Mouse (Mus musculus) testis, adult 2 months (tissue): ENCODE results near the gene Mybph. TPM values are rescaled to one million over a fixed set of nuclear protein-coding genes. Genes with fewer than 3 reads are reported as not detected.

ENCODE experiments used
- H3K27ac ChIP-seq: fragments of 200-500 bp; 2 replicates; pipeline ENCODE4 v1.5.1; 2012; ENCODE audit warnings: low read depth, low read length; ENCODE audit not compliant: control insufficient read depth, insufficient read depth
- H3K27me3 ChIP-seq: fragments of 200-500 bp; 2 replicates; pipeline ENCODE4 v1.6.1; 2012; ENCODE audit warnings: mild to moderate bottlenecking, low read length, moderate library complexity; ENCODE audit not compliant: control insufficient read depth, insufficient read depth
- H3K36me3 ChIP-seq: fragments of 200-500 bp; 2 replicates; pipeline ENCODE4 v1.6.1; 2012; ENCODE audit warnings: mild to moderate bottlenecking, low read length; ENCODE audit not compliant: control insufficient read depth, insufficient read depth
- H3K4me1 ChIP-seq: fragments of 200-500 bp; 2 replicates; pipeline ENCODE4 v1.6.1; 2012; ENCODE audit warnings: low read length; ENCODE audit not compliant: control insufficient read depth, insufficient read depth
- H3K4me3 ChIP-seq: fragments of 200-500 bp; 2 replicates; pipeline ENCODE4 v1.5.1; 2012; ENCODE audit warnings: low read depth, mild to moderate bottlenecking, low read length, moderate library complexity, mixed read lengths; ENCODE audit not compliant: control insufficient read depth
- CTCF ChIP-seq: fragments of 200-500 bp; IDR thresholded peaks from 2 replicates; pipeline ENCODE4 v1.5.1; 2012; ENCODE audit warnings: low read depth, mild to moderate bottlenecking, inconsistent platforms, low read length, moderate library complexity; ENCODE audit not compliant: control insufficient read depth, insufficient read depth, insufficient replicate concordance
- POLR2A ChIP-seq: fragments of 200-500 bp; IDR thresholded peaks from 2 replicates; pipeline ENCODE4 v1.6.1; 2012; ENCODE audit warnings: low read depth, mild to moderate bottlenecking, inconsistent platforms, low read length, moderate library complexity; ENCODE audit not compliant: control insufficient read depth
- polyA plus RNA-seq: library from polyadenylated mRNA; depleted of rRNA; stranded (reverse); fragments of >200 nt; gene quantifications from 2 replicates; pipeline ENCODE4 v1.2.3, GENCODE M21; 2012; rRNA removed

Gene Mybph
- 0.16 and 0.20 TPM in 2 replicates for polyA plus RNA-seq

DNA sequence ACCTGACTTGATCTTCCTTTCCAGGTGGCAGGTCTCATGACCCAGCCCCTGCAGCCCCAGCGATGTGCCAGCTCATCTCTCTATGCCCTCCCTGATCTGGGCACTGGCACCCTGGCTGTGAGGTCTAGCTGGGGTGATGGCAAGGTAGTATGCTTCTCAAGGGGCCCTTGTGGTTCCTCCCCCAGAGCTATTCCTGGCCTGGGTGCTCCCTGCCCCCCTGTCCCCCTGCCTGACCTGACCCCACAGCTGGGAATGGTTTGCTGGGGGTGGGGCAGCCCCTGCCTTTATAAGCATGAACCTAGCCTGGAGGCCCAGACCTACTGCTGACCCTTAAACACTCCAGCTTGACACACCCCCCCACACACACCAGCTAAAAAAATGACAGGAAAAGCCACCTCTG is at the start of gene Mybph:
TSS of gene Mybph (plus strand) at position 323 of the 400 bp plus-strand sequence.
- Histone ChIP-seq H3K36me3 (no peaks in the 10 kb centered on the region), H3K4me1 (no peaks in the 10 kb centered on the region), H3K27ac (no peak within 1 kb of the TSS), H3K4me3 (no peak within 1 kb of the TSS), H3K27me3 (no peaks in the 10 kb centered on the region)
- TF ChIP-seq POLR2A = no peak
- no peak for TF ChIP-seq CTCF

DNA sequence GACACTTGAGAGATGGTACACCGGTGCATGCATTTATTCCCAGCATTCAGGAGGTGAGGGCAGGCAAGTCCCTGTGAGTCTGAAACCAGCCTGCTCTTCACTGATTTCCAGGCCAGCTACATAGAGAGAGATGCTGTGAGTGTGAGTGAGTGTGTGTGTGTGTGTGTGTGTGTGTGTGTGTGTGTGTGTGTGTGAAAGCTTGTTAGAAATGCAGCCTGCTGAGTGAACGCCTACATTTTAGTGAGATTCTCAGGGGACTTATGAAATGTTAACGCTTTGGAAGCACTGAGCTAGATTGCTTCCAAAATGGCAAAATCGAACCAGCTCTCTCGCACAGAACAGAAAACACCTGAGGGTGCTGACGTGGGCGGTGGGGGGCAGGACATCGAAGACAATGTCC is 47.2 kb upstream of the Mybph start:
- H3K27ac ChIP-seq = no peak overlapping the region
- no peak for TF ChIP-seq CTCF
- TF ChIP-seq POLR2A = no peak

DNA sequence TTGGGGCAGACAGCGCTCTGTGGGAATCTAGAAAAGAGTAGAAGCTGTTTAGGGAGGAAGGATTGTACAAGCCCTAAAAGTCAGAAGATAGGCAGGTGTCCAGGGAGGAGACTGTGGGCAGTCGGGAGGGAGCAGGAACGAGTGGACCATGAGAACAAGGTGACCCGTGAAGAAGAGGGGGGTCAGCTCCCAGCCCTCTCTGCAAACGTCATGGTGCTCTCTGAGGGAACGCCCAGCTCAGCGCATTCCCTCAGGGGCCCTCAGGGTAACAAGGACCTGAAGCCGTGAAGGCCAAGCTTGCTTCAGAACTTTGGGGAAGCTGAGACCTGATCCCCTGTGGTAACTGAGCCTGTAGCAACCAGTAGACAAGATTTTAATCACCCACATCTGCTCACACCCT is 43.2 kb upstream of the Mybph start:
- no peak overlapping the region for H3K27ac ChIP-seq
- no peaks in the 10 kb centered on the region for H3K36me3 ChIP-seq
- peaks cover 1% of the 10 kb centered on the region; the same call in 1 of the 2 replicates for H3K4me1 ChIP-seq
- TF ChIP-seq POLR2A (no peak), CTCF (no peak)
- no peaks in the 10 kb centered on the region for H3K27me3 ChIP-seq
- no peak overlapping the region for H3K4me3 ChIP-seq

More for the DNA sequence above, 47.2 kb upstream of the Mybph start:
- Histone ChIP-seq H3K4me3 (no peak overlapping the region), H3K27me3 (no peaks in the 10 kb centered on the region), H3K36me3 (no peaks in the 10 kb centered on the region), H3K4me1 (peaks cover 6% of the 10 kb centered on the region; the same call in 1 of the 2 replicates)

DNA sequence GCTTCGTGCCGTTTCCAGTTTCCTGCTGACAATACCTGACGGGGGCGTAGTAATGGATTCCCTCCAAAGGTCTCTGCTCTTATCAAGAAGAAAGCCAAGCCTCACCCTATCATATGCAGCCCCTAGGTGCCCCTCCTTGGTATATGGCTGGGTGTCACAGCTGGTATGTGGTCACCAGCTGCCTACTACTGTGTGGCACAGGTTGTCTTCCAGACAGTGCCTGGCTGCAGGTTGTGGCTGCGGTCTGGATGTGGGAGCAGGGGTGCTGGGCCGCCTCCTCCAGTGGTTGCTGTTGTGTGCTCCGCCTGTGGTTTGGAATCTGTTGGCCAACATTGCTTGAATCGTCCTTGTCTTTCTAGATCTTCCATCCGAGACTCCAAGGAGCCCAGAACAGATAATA is 42.5 kb upstream of the Mybph start:
- no peaks in the 10 kb centered on the region for H3K27me3 ChIP-seq
- H3K4me3 ChIP-seq = no peak overlapping the region
- no peak overlapping the region for H3K27ac ChIP-seq
- H3K36me3 ChIP-seq = no peaks in the 10 kb centered on the region
- no peaks in the 10 kb centered on the region for H3K4me1 ChIP-seq
- no peak for TF ChIP-seq CTCF
- TF ChIP-seq POLR2A = no peak

DNA sequence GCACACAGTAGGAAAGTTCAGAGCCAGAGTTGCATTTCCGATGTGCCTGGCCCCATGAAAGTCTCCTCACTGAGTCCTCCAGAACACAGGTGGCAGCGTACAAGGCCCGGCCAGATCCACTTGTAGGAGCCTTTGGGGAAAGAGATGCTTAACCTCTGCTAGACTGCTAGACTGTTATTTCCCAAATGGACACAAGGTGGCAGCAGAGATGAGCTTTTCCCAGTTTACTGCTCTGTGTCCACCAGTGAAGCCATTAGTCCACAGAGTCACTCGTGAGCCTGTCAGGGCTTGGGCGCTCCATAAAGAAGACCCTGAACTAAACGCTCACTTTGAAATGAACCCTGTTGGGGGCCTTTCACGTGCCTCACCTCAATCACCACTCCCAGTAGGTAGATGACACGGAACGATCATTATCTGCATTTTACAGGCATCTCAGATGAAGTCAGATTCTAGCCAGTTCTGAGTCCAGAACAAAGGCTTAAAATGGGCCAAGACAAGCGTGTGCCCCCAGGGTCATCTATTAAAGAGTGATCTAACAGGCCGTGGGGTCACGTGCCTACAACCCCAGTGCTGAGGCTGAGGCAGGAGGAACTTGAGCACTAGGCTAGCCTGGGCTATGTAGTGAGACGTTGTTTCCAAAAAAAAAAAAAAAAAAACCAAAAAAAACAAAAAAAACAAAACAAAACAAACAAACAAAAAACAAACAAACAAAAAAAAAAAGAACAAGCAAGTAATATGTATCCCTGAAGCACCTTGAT is 41.4 kb upstream of the Mybph start:
- TF ChIP-seq CTCF (peak; percentile 70; the same call in 1 of the 2 replicates), POLR2A (no peak)

DNA sequence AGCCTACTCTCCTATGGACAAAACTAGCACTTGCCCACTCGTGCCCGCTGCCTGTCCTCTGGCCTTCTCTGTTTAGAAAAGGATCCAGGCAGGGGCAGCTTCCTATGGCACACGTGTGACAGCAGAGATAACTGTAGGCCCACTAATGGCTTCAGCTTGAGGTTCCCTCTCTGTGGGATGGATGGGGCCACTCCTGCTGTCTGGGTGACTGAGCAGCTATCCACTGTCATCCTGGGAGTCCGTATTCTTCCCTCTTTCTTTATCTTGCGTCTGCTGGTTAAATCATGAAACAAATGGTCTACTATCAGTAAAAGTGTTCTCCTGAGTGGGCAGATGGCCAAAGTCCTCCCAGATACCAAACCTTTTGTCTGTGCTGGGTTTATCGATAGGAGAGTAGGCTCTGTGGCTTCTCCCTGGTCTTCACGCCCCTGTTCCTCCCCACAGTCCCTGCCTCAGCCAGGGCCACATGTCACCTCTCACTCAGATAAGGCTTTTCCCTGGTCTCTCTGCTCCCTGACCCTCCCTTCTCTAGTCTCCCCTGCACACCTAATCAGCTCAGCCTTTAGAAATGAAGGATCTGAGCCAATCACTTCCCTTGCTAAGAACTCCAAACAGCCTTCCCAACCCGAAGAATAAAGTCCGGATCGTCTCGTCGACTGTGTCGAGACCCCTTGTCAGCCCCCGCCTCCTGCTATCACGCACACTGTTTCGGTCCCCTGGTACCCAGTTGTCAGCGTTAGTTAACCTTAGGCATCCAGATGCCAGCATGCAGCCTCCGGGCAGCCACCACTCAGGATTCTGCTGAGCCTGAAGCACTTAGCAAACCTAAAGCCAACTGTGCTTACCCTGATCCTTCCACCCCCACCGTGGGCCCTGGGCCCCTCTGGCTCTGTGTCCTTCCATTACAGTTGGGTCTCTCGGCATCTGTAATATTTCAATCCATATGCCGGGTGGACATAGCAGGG is 40.3 kb upstream of the Mybph start:
- H3K27me3 ChIP-seq = no peaks in the 10 kb centered on the region
- no peak overlapping the region for H3K27ac ChIP-seq
- TF ChIP-seq CTCF = no peak
- TF ChIP-seq POLR2A = no peak

More for the DNA sequence above, 41.4 kb upstream of the Mybph start:
- Histone ChIP-seq H3K27me3 (no peaks in the 10 kb centered on the region), H3K4me3 (no peak overlapping the region), H3K27ac (no peak overlapping the region), H3K4me1 (no peaks in the 10 kb centered on the region), H3K36me3 (no peaks in the 10 kb centered on the region)

DNA sequence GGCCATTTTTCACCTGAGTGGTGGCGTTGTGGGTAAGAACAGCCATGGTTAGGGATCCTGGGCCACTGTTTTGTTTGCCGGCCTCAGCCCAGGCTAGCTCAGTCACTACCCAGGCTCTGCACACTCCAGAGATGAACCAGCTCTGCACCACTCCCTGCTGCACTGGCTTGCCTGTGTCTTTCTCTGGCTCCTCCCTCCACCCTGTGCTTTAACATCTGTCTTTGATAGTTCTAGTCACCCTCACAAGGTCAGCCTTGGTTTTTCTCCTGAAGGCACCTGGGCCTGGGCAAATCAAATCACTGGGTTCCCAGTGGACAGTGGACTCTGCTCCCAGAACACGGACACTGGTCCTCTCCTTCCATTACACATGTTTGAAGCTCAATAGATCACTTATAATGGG is 39.1 kb upstream of the Mybph start:
- Histone ChIP-seq H3K27me3 (no peaks in the 10 kb centered on the region), H3K27ac (no peak overlapping the region), H3K4me3 (no peak overlapping the region), H3K4me1 (no peaks in the 10 kb centered on the region), H3K36me3 (no peaks in the 10 kb centered on the region)
- TF ChIP-seq CTCF = no peak
- no peak for TF ChIP-seq POLR2A

More for the DNA sequence above, 40.3 kb upstream of the Mybph start:
- Histone ChIP-seq H3K4me3 (no peak overlapping the region), H3K36me3 (no peaks in the 10 kb centered on the region), H3K4me1 (no peaks in the 10 kb centered on the region)
